Mouse (Mus musculus): ENCODE measurements at regions not wholly inside any gene's neighbourhood (a gene's known extent, or its start where the extent isn't known, plus 50 kb on each side); places are given as distances from the start of the nearest gene placed in this dataset.

GRCm38 (mm10) chr12:113362409-113363038 lies 126.8 kb upstream of the Adam6b start:
- H3K27me3 ChIP-seq (ENCODE audit: control insufficient read depth, insufficient read depth, low read length), result no peaks in the 10 kb centered on the region
- H3K4me1 ChIP-seq (ENCODE audit: control insufficient read depth in 2 of 2, insufficient read depth in 2 of 2, low read length in 2 of 2), result no peaks in the 10 kb centered on the region
- 41% methylated on average over 2 of the region's 2 CpGs for WGBS
- no peak overlapping the region for H3K9ac ChIP-seq (ENCODE audit: low read length)
- H3K27ac ChIP-seq (replicated peaks in 1 of 2; ENCODE audit: control insufficient read depth in 1 of 2, insufficient read depth in 1 of 2, low read depth in 2 of 2, low read length in 2 of 2), result no peak overlapping the region
- no peaks in the 10 kb centered on the region for H3K9me3 ChIP-seq (ENCODE audit: control insufficient read depth, low read length)
- H3K4me2 ChIP-seq (ENCODE audit: low read length), result no peak overlapping the region
- H3K36me3 ChIP-seq (ENCODE audit: control insufficient read depth, insufficient read depth, low read length), result no peaks in the 10 kb centered on the region
- ATAC-seq (ENCODE audit: insufficient number of reproducible peaks, insufficient read depth, low FRiP score, low read depth), result no peak
- no peak overlapping the region for H3K4me3 ChIP-seq (ENCODE audit: control insufficient read depth in 1 of 2, insufficient read depth in 1 of 2, low read depth in 1 of 2, low read length in 2 of 2)

DNA sequence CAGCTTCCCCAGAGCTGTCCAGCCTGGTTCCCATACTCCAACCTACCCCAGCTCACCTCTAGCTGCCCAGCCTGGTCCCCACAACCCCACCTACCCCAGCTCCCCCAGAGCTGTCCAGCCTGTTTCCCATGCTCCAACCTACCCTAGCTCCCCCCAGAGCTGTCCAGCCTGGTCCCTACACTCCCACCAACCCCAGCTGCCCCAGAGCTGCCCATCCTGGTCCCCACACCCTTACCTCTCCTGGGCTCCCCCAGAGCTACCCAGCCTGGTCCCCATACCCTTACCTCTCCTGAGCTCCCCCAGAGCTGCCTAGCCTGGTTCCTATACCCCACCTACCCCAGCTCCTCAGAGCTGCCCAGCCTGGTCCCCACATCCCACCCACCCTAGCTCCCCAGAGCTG lies 125.3 kb upstream of the Adam6b start:
- Histone ChIP-seq H3K27ac (replicated peaks in 1 of 2; ENCODE audit: control insufficient read depth in 1 of 2, insufficient read depth in 1 of 2, low read depth in 2 of 2, low read length in 2 of 2) (no peak overlapping the region), H3K9ac (ENCODE audit: low read length) (no peak overlapping the region), H3K27me3 (ENCODE audit: control insufficient read depth, insufficient read depth, low read length) (no peaks in the 10 kb centered on the region), H3K9me3 (ENCODE audit: control insufficient read depth, low read length) (no peaks in the 10 kb centered on the region), H3K4me3 (ENCODE audit: control insufficient read depth in 1 of 2, insufficient read depth in 1 of 2, low read depth in 1 of 2, low read length in 2 of 2) (no peak overlapping the region), H3K4me1 (ENCODE audit: control insufficient read depth in 2 of 2, insufficient read depth in 2 of 2, low read length in 2 of 2) (no peaks in the 10 kb centered on the region), H3K36me3 (ENCODE audit: control insufficient read depth, insufficient read depth, low read length) (no peaks in the 10 kb centered on the region), H3K4me2 (ENCODE audit: low read length) (no peak overlapping the region)
- no peak for ATAC-seq (ENCODE audit: insufficient number of reproducible peaks, insufficient read depth, low FRiP score, low read depth)

DNA sequence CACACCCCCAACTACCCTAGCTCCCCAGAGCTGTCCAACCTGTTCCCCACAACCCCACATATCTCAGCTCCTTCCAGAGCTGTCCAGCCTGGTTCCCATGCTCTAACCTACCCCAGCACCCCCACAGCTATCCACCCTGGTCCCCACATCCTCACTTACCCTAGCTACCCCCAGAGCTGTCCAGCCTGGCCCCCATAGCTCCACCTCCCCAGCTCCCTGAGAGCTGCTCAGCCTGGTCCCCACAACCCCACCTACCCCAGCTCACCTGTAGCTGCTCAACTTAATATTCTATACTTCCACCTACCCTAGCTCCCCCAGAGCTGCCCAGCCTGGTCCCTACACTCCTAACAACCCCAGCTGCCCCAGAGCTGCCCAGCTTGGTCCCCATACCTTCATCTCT lies 124.9 kb upstream of the Adam6b start:
- Histone ChIP-seq H3K9ac (ENCODE audit: low read length) (no peak overlapping the region), H3K4me3 (ENCODE audit: control insufficient read depth in 1 of 2, insufficient read depth in 1 of 2, low read depth in 1 of 2, low read length in 2 of 2) (no peak overlapping the region), H3K4me2 (ENCODE audit: low read length) (no peak overlapping the region), H3K4me1 (ENCODE audit: control insufficient read depth in 2 of 2, insufficient read depth in 2 of 2, low read length in 2 of 2) (no peaks in the 10 kb centered on the region), H3K27me3 (ENCODE audit: control insufficient read depth, insufficient read depth, low read length) (no peaks in the 10 kb centered on the region), H3K36me3 (ENCODE audit: control insufficient read depth, insufficient read depth, low read length) (no peaks in the 10 kb centered on the region), H3K27ac (replicated peaks in 1 of 2; ENCODE audit: control insufficient read depth in 1 of 2, insufficient read depth in 1 of 2, low read depth in 2 of 2, low read length in 2 of 2) (no peak overlapping the region), H3K9me3 (ENCODE audit: control insufficient read depth, low read length) (no peaks in the 10 kb centered on the region)
- no peak for ATAC-seq (ENCODE audit: insufficient number of reproducible peaks, insufficient read depth, low FRiP score, low read depth)

- Histone ChIP-seq H3K4me2 (ENCODE audit: low read length) (no peak overlapping the region), H3K4me3 (ENCODE audit: control insufficient read depth in 1 of 2, insufficient read depth in 1 of 2, low read depth in 1 of 2, low read length in 2 of 2) (no peak overlapping the region), H3K27me3 (ENCODE audit: control insufficient read depth, insufficient read depth, low read length) (no peaks in the 10 kb centered on the region), H3K9me3 (ENCODE audit: control insufficient read depth, low read length) (no peaks in the 10 kb centered on the region), H3K27ac (replicated peaks in 1 of 2; ENCODE audit: control insufficient read depth in 1 of 2, insufficient read depth in 1 of 2, low read depth in 2 of 2, low read length in 2 of 2) (no peak overlapping the region), H3K9ac (ENCODE audit: low read length) (no peak overlapping the region), H3K4me1 (ENCODE audit: control insufficient read depth in 2 of 2, insufficient read depth in 2 of 2, low read length in 2 of 2) (no peaks in the 10 kb centered on the region), H3K36me3 (ENCODE audit: control insufficient read depth, insufficient read depth, low read length) (no peaks in the 10 kb centered on the region)
- 49% methylated on average over 2 of the region's 2 CpGs for WGBS
- ATAC-seq (ENCODE audit: insufficient number of reproducible peaks, insufficient read depth, low FRiP score, low read depth), result no peak
These were observed 123.5 kb upstream of the Adam6b start for GRCm38 (mm10) chr12:113365783-113366182.

DNA sequence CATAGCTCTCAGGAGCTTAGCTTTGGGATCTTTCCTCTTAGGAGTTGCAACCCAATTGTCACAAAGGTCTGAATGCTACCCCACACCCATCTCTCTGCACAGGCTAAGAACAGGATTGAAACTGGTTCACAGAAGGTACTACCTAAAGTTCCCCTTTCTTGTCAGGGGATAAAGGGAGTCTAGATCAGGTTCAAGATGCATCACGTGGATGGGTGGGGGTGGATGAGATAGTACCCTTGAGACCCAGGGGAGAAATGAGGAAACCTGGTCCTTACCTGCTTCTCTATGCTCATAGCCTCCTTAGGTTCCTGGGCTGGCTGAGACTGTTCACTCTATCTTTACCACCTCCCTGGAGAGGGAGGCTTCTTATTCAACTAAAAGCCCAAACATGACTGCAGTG lies 122.9 kb upstream of the Adam6b start:
- no peaks in the 10 kb centered on the region for H3K36me3 ChIP-seq (ENCODE audit: control insufficient read depth, insufficient read depth, low read length)
- 48% methylated on average over 1 of the region's 1 CpGs for WGBS
- ATAC-seq (ENCODE audit: insufficient number of reproducible peaks, insufficient read depth, low FRiP score, low read depth), result no peak
- H3K4me1 ChIP-seq (ENCODE audit: control insufficient read depth in 2 of 2, insufficient read depth in 2 of 2, low read length in 2 of 2), result no peaks in the 10 kb centered on the region
- H3K9me3 ChIP-seq (ENCODE audit: control insufficient read depth, low read length), result no peaks in the 10 kb centered on the region
- H3K4me3 ChIP-seq (ENCODE audit: control insufficient read depth in 1 of 2, insufficient read depth in 1 of 2, low read depth in 1 of 2, low read length in 2 of 2), result no peak overlapping the region
- H3K4me2 ChIP-seq (ENCODE audit: low read length), result no peak overlapping the region
- H3K27ac ChIP-seq (replicated peaks in 1 of 2; ENCODE audit: control insufficient read depth in 1 of 2, insufficient read depth in 1 of 2, low read depth in 2 of 2, low read length in 2 of 2), result no peak overlapping the region
- no peaks in the 10 kb centered on the region for H3K27me3 ChIP-seq (ENCODE audit: control insufficient read depth, insufficient read depth, low read length)
- H3K9ac ChIP-seq (ENCODE audit: low read length), result no peak overlapping the region

DNA sequence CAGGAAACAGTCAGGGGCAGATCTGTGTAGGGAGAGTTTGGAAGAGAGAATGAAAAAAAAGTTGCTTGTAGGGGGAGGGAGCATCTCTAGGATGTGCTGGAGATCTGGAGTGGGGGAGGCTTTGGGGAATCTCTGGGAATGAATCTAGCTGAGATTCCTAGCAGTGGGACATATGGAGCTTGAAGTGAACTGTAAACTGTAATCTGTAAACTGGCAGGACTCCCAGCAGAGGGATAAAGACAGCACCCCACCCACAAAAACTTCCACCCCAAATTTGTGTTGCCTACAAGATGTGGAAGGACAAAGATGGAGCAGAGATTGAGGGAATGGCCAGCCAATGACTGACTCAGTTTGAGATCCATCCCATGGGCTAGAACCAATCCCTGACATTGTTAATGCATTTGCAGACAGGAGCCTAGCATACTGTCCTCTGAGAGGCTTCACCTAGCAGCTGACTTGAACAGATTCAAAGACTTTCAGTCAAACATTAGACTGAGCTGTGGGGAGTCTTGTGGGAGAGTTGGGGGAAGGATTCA lies 87.7 kb upstream of the Adam6b start:
- Histone ChIP-seq H3K4me1 (ENCODE audit: control insufficient read depth in 2 of 2, insufficient read depth in 2 of 2, low read length in 2 of 2) (no peaks in the 10 kb centered on the region), H3K36me3 (ENCODE audit: control insufficient read depth, insufficient read depth, low read length) (no peaks in the 10 kb centered on the region), H3K4me3 (ENCODE audit: control insufficient read depth in 1 of 2, insufficient read depth in 1 of 2, low read depth in 1 of 2, low read length in 2 of 2) (no peak overlapping the region), H3K27me3 (ENCODE audit: control insufficient read depth, insufficient read depth, low read length) (no peaks in the 10 kb centered on the region), H3K9ac (ENCODE audit: low read length) (no peak overlapping the region), H3K9me3 (ENCODE audit: control insufficient read depth, low read length) (peaks cover 6% of the 10 kb centered on the region; the same call in 1 of the 2 replicates), H3K27ac (replicated peaks in 1 of 2; ENCODE audit: control insufficient read depth in 1 of 2, insufficient read depth in 1 of 2, low read depth in 2 of 2, low read length in 2 of 2) (no peak overlapping the region), H3K4me2 (ENCODE audit: low read length) (no peak overlapping the region)
- no peak for ATAC-seq (ENCODE audit: insufficient number of reproducible peaks, insufficient read depth, low FRiP score, low read depth)

DNA sequence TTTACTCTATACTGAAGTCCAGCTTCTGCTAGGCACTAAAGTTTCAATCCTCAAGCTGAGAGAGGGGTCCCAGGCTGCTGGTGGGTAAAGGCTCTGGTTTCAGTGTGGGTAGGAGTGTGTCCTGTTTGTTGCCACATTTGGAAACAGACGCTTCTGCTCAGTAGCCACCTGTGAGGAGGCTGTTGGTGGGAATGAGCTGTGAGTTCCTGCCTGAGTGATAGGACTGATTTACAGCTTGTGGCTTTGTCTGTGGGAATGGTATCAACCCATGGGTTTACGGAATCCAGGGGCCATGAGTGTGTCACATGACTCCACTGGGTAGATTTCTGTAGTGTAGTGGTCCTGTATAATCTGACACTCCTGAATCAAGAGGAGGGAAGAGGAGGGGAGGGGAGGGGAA lies 86.5 kb upstream of the Adam6b start:
- WGBS, result 59% methylated on average over 2 of the region's 2 CpGs
- H3K9ac ChIP-seq (ENCODE audit: low read length), result no peak overlapping the region

DNA sequence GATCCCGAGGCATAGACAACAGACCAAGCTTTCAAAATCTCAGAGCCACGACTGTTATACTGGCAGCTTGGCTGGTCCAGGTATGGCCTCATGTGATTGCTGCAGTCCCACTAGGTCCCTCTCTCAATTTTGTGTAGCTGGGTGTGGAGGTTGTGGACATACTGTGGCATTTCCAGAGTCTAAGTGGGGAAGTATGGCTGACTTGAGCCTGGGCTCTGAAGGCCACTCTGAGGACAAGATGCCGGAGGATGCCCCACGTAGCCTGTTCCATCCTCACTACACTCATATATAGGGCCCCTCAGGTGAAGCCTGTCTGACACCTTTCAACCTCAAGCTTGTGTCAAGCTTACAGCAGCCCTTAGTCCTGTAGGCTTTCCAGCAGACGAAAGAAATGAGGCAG lies 78.2 kb upstream of the Adam6b start:
- no peak overlapping the region for H3K9ac ChIP-seq (ENCODE audit: low read length)
- no peaks in the 10 kb centered on the region for H3K36me3 ChIP-seq (ENCODE audit: control insufficient read depth, insufficient read depth, low read length)
- no peaks in the 10 kb centered on the region for H3K27me3 ChIP-seq (ENCODE audit: control insufficient read depth, insufficient read depth, low read length)
- H3K4me2 ChIP-seq (ENCODE audit: low read length), result no peak overlapping the region
- no peaks in the 10 kb centered on the region for H3K4me1 ChIP-seq (ENCODE audit: control insufficient read depth in 2 of 2, insufficient read depth in 2 of 2, low read length in 2 of 2)
- WGBS, result 73% methylated on average over 5 of the region's 5 CpGs
- no peak for ATAC-seq (ENCODE audit: insufficient number of reproducible peaks, insufficient read depth, low FRiP score, low read depth)
- H3K9me3 ChIP-seq (ENCODE audit: control insufficient read depth, low read length), result no peaks in the 10 kb centered on the region
- H3K4me3 ChIP-seq (ENCODE audit: control insufficient read depth in 1 of 2, insufficient read depth in 1 of 2, low read depth in 1 of 2, low read length in 2 of 2), result no peak overlapping the region
- H3K27ac ChIP-seq (replicated peaks in 1 of 2; ENCODE audit: control insufficient read depth in 1 of 2, insufficient read depth in 1 of 2, low read depth in 2 of 2, low read length in 2 of 2), result no peak overlapping the region

More for the DNA sequence above, 86.5 kb upstream of the Adam6b start:
- H3K4me3 ChIP-seq (ENCODE audit: control insufficient read depth in 1 of 2, insufficient read depth in 1 of 2, low read depth in 1 of 2, low read length in 2 of 2), result no peak overlapping the region
- H3K36me3 ChIP-seq (ENCODE audit: control insufficient read depth, insufficient read depth, low read length), result no peaks in the 10 kb centered on the region
- no peak for ATAC-seq (ENCODE audit: insufficient number of reproducible peaks, insufficient read depth, low FRiP score, low read depth)
- no peak overlapping the region for H3K4me2 ChIP-seq (ENCODE audit: low read length)
- no peaks in the 10 kb centered on the region for H3K4me1 ChIP-seq (ENCODE audit: control insufficient read depth in 2 of 2, insufficient read depth in 2 of 2, low read length in 2 of 2)
- H3K27me3 ChIP-seq (ENCODE audit: control insufficient read depth, insufficient read depth, low read length), result no peaks in the 10 kb centered on the region
- no peak overlapping the region for H3K27ac ChIP-seq (replicated peaks in 1 of 2; ENCODE audit: control insufficient read depth in 1 of 2, insufficient read depth in 1 of 2, low read depth in 2 of 2, low read length in 2 of 2)
- H3K9me3 ChIP-seq (ENCODE audit: control insufficient read depth, low read length), result no peaks in the 10 kb centered on the region

All from heart, embryonic 14.5 days (tissue).